Mouse (Mus musculus) heart, postnatal 0 days (tissue): ENCODE results near the gene Slc45a2.

ENCODE experiments used
- CTCF ChIP-seq: IDR thresholded peaks from 2 replicates; pipeline ENCODE4 v1.5.1; 2016; ENCODE audit warnings: antibody characterized with exemption, control low read depth, low read depth
- EP300 ChIP-seq: IDR thresholded peaks from 2 replicates; pipeline ENCODE4 v1.6.1; 2016; ENCODE audit warnings: antibody characterized with exemption, low read depth

GRCm38 (mm10) chr15:11010976-11011548 lies 10.5 kb downstream of the Slc45a2 start:
- TF ChIP-seq EP300: no peak
- TF ChIP-seq CTCF: no peak
